Mouse (Mus musculus) mouse trophoblast stem cell (cell line): Measurements from ENCODE around the gene Gm6482.
"Not testable (repeated sequence)": the region's sequence is repeated elsewhere in the genome, so short reads cannot be mapped to it uniquely, and the experiment has no call there.

ENCODE experiments used
- in situ Hi-C, 2 experiments: fragments of 300-500 bp; cut with MseI, MboI; formaldehyde crosslinking; loops; 2 replicates in 1 of 2; 3 replicates in 1 of 2; pipeline ENCODE4 v1.15.1; 2025

Gm6482 gene

DNA sequence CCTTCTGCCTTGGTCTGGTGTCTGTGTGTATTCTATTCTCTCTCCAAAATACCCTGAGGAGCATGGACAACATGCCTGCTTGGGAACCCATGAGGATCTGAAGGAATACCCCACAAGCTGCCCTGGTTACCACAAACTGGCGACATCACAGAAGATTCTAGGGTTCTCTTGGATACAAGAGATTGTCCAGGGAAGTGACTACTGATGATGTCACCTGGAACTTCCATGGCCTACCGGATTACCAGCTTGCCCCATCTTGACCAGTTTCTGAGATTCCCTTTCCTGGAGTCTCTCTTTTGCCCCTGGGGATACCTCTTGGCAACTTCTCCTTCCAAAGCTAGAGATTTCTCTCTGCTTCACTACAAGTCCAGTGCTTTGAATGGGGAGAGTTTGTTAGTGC lies at the start of gene Gm6482:
TSS of gene Gm6482 (minus strand) at position 101 of the 400 bp plus-strand sequence.
- in situ Hi-C loops = not testable (repeated sequence)

DNA sequence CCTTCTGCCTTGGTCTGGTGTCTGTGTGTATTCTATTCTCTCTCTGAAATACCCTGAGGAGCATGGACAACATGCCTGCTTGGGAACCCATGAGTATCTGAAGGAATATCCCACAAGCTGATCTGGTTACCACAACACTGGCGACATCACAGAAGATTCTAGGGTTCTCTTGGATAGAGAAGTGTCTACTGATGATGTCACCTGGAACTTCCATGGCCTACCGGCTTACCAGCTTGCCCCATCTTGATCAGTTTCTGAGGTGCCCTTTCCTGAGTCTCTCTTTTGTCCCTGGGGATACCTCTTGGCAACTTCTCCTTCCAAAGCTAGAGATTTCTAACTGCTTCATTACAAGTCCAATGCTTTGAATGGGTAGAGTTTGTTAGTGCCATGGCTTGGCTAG lies 45.3 kb upstream of the Gm6482 start, which contains the start of gene Gm7954:
TSS of gene Gm7954 (minus strand) at position 101 of the 400 bp plus-strand sequence.
- in situ Hi-C loops = not testable (repeated sequence)

DNA sequence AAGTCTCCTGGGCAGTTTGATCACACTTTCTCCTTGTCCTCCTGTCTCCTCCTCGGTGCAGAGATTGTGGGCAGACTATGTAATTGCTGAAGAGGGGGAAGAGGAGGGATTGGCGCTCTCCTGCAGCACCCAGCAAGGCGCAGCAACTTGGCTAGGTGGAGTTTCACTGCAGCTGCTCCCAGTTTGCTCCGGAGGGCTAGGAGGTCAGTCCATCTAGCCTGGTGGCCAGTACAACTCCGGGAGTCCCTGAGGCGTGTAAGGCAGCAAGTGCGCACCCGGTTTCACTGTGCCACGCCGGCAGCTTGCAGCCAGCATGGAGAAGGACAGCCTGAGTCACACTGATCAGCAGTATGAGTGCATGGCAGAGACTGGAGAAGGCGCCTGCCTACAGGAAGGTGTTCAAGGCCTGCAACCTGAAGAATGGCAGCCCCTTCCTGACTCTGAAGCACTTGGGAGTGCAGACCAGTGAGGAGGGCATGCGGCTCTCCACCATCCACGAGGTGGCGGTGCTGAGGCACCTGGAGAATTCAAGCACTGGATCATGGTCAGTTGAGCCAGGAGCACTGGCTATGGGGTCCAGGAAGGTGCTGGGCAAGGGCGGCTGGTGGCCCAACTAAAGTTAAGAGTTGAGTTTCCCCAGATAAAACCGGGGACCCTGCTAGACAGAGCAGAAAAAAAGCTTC lies 17.5 kb upstream of the Gm6482 start:
- in situ Hi-C loops = not testable (repeated sequence)

DNA sequence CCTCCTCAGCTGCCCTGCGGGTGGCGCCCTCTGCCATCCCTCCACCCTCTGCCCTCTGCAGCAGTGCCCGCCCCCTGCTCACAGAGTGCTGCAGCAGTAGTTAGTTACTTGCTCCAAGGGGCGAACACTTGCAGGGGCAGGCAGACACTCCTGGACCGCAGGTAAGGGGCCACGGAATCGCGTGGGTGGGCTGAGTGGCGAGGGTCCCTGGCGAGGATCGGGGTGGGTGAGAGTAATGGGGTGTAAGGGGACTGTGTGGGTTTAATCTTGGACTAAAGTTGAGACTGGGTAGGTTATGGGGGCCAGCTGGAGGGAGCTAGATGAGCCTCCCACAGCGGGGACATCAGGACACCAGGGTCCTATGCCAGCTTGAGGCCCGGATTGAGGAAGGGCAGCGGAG lies 16.6 kb upstream of the Gm6482 start:
- in situ Hi-C loops = not testable (repeated sequence)

DNA sequence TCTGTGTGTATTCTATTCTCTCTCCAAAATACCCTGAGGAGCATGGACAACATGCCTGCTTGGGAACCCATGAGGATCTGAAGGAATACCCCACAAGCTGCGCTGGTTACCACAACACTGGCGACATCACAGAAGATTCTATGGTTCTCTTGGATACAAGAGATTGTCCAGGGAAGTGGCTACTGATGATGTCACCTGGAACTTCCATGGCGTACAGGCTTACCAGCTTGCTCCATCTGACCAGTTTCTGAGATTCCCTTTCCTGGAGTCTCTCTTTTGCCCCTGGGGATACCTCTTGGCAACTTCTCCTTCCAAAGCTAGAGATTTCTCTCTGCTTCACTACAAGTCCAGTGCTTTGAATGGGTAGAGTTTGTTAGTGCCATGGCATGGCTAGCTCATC lies 21.8 kb downstream of the Gm6482 start, which contains the start of gene Gm7945:
TSS of gene Gm7945 (minus strand) at position 101 of the 400 bp plus-strand sequence.
- in situ Hi-C loops = not testable (repeated sequence)
